Mouse (Mus musculus) ES-E14 (cell line): Measurements from ENCODE around the gene Olfr1495. TPM values are rescaled to one million over a fixed set of nuclear protein-coding genes. Genes with fewer than 3 reads are reported as not detected.
"Not testable (repeated sequence)": the region's sequence is repeated elsewhere in the genome, so short reads cannot be mapped to it uniquely, and the experiment has no call there.

ENCODE experiments used
- DNase-seq: peaks from one replicate; pipeline ENCODE4 v3.0.0-alpha.2; 2013; ENCODE audit warnings: low read depth, low spot score
- H3K27ac ChIP-seq: 2 replicates; pipeline ENCODE4 v1.5.1; 2012; ENCODE audit warnings: low read depth, mild to moderate bottlenecking, low read length, moderate library complexity, mixed read lengths; ENCODE audit not compliant: poor library complexity, insufficient read depth, severe bottlenecking
- H3K36me3 ChIP-seq: 2 replicates; pipeline ENCODE4 v1.6.1; 2012; ENCODE audit warnings: mild to moderate bottlenecking, low read length, moderate library complexity, mixed read lengths; ENCODE audit not compliant: control insufficient read depth, poor library complexity, insufficient read depth, severe bottlenecking
- H3K4me1 ChIP-seq, 2 experiments: fragments of 150-350 bp in 1 of 2; sonication (generic) in 1 of 2; 2 replicates each; pipeline ENCODE4 v1.6.1; 2012; ENCODE audit warnings: low read length in 2 of 2, mild to moderate bottlenecking in 1 of 2, mixed read lengths in 1 of 2; ENCODE audit not compliant: control insufficient read depth in 2 of 2, insufficient read depth in 2 of 2, poor library complexity in 1 of 2
- H3K4me3 ChIP-seq, 2 experiments: fragments of 150-350 bp in 1 of 2; sonication (generic) in 1 of 2; 2 replicates each; pipeline ENCODE4 v1.5.1; 2012; ENCODE audit warnings: low read length in 2 of 2, low read depth in 1 of 2, mild to moderate bottlenecking in 1 of 2, mixed read lengths in 1 of 2; ENCODE audit not compliant: insufficient read depth in 1 of 2, poor library complexity in 1 of 2, severe bottlenecking in 1 of 2
- H3K9ac ChIP-seq: 2 replicates; pipeline ENCODE4 v1.6.1; 2012; ENCODE audit warnings: low read depth, mild to moderate bottlenecking, low read length, mixed read lengths; ENCODE audit not compliant: poor library complexity, insufficient read depth, severe bottlenecking
- H3K9me3 ChIP-seq: fragments of 150-350 bp; sonication (generic); 2 replicates; pipeline ENCODE4 v1.6.1; 2012; ENCODE audit warnings: low read depth, mild to moderate bottlenecking, low read length; ENCODE audit not compliant: control insufficient read depth, insufficient read depth
- CHD2 ChIP-seq: IDR thresholded peaks from 2 replicates; pipeline ENCODE4 v1.6.1; 2014; ENCODE audit warnings: mild to moderate bottlenecking, low read depth, low read length, inconsistent platforms
- HCFC1 ChIP-seq: IDR thresholded peaks from 2 replicates; pipeline ENCODE4 v1.6.1; 2012; ENCODE audit warnings: low read length, inconsistent platforms, borderline replicate concordance; ENCODE audit not compliant: insufficient read depth
- MAFK ChIP-seq: IDR thresholded peaks from 2 replicates; pipeline ENCODE4 v1.6.1; 2014; ENCODE audit warnings: mild to moderate bottlenecking, low read depth, low read length, inconsistent platforms; ENCODE audit not compliant: insufficient read depth
- ZC3H11A ChIP-seq: IDR thresholded peaks from 2 replicates; pipeline ENCODE4 v1.6.1; 2012; ENCODE audit warnings: low read depth, mild to moderate bottlenecking, inconsistent platforms, low read length, borderline replicate concordance
- ZNF384 ChIP-seq: IDR thresholded peaks from 2 replicates; pipeline ENCODE4 v1.6.1; 2012; ENCODE audit warnings: low read depth, low read length, inconsistent platforms
- in situ Hi-C, 2 experiments: fragments of 600-800 bp; cut with MboI; formaldehyde crosslinking; loops; one replicate each; pipeline ENCODE4 v1.15.1; 2025; ENCODE audit warnings: low sequenced_read_pairs in 2 of 2, inconsistent platforms in 1 of 2; ENCODE audit not compliant: unreplicated experiment in 2 of 2
- total RNA-seq: library from RNA; depleted of rRNA; stranded (reverse); fragments of 300-350 nt; gene quantifications from 2 replicates; pipeline ENCODE4 v1.2.3, GENCODE M21; 2012

Gene Olfr1495
- total RNA-seq, 1 experiment = not detected

DNA sequence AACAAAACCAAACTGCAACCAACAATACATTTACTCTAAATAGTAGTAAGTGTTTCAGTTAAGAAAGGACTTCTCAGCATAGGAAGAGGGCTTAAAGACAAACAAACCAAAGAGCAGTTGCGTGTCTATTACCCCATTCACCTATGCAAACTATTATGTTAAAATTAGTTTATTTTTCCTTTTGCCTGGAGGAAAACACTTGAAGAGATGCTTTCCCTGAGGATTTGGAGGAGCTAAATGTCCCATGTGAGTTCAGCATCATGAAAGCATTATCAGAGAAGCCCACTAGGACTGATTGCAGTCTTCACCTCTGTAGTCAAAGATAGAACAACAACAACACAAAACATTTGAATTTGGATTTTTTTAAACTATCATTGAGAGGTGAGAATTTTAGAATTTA is 13.2 kb downstream of the Olfr1495 start, which contains the start of gene Olfr1496:
TSS of gene Olfr1496 (plus strand) at position 301 of the 400 bp plus-strand sequence.
- H3K4me3 ChIP-seq = no peak within 1 kb of the TSS
- no peaks in the 10 kb centered on the region for H3K4me1 ChIP-seq
- no peaks in the 10 kb centered on the region for H3K9me3 ChIP-seq
- TF ChIP-seq ZNF384 = no peak
- TF ChIP-seq MAFK = no peak
- no peak for TF ChIP-seq CHD2
- no peak for TF ChIP-seq HCFC1
- TF ChIP-seq ZC3H11A = no peak
- H3K36me3 ChIP-seq = no peaks in the 10 kb centered on the region
- in situ Hi-C loops = no loop called here
- H3K9ac ChIP-seq = no peak within 1 kb of the TSS
- no peak for DNase-seq
- no peak within 1 kb of the TSS for H3K27ac ChIP-seq

DNA sequence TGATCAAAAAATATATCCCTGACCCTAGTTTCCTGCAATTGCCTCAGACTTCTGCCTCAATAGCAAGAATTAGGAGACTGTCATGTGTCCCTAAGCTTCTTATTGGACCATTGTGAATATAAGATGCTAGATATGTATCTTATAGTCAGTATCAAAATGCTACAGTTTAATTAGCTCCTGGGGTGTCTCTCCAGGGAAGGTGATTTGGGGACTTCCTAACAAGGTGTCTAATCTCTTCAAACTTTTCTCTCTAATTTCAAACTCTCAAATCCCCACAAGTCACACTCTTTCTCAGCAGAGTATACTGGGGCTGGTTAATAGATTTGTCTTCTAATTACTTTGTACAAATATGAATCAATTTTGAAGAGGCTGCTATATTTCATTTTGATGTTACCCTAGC is 33.7 kb downstream of the Olfr1495 start, which contains the start of gene Olfr1497:
TSS of gene Olfr1497 (minus strand) at position 101 of the 400 bp plus-strand sequence.
- Histone ChIP-seq H3K4me3 (no peak within 1 kb of the TSS), H3K9ac (no peak within 1 kb of the TSS), H3K9me3 (no peaks in the 10 kb centered on the region), H3K27ac (no peak within 1 kb of the TSS), H3K36me3 (no peaks in the 10 kb centered on the region), H3K4me1 (no peaks in the 10 kb centered on the region; a peak in 1 of 4 replicates)
- TF ChIP-seq MAFK (no peak), ZNF384 (no peak), CHD2 (no peak), ZC3H11A (no peak), HCFC1 (no peak)
- in situ Hi-C loops = no loop called here
- DNase-seq = no peak

GRCm38 (mm10) chr19:13805486-13805885 is 41.1 kb downstream of the Olfr1495 start:
- H3K27ac ChIP-seq, H3K36me3 ChIP-seq, H3K4me3 ChIP-seq, H3K4me1 ChIP-seq, in situ Hi-C loops, H3K9me3 ChIP-seq, H3K9ac ChIP-seq: not testable (repeated sequence)
- peak; percentile 39 for DNase-seq
- TF ChIP-seq CHD2 = 0 out of 2 replicates have a peak, but pooled peaks have one; percentile 11

- H3K4me3 ChIP-seq = no peak overlapping the region
- H3K9ac ChIP-seq = no peak overlapping the region
- TF ChIP-seq CHD2 (no peak), ZC3H11A (peak; percentile 90; the same call in 1 of the 2 replicates), ZNF384 (no peak)
- in situ Hi-C loops = no loop called here
- no peaks in the 10 kb centered on the region for H3K9me3 ChIP-seq
- H3K36me3 ChIP-seq = no peaks in the 10 kb centered on the region
- no peaks in the 10 kb centered on the region for H3K4me1 ChIP-seq
- no peak for DNase-seq
- H3K27ac ChIP-seq = no peak overlapping the region
Observed at GRCm38 (mm10) chr19:13812823-13813222, 48.4 kb downstream of the Olfr1495 start.

GRCm38 (mm10) chr19:13818827-13819226 is 54.4 kb downstream of the Olfr1495 start:
- Histone ChIP-seq H3K4me3 (no peak overlapping the region), H3K27ac (no peak overlapping the region), H3K4me1 (no peaks in the 10 kb centered on the region), H3K36me3 (no peaks in the 10 kb centered on the region), H3K9me3 (no peaks in the 10 kb centered on the region), H3K9ac (no peak overlapping the region)
- in situ Hi-C loops = no loop called here
- DNase-seq = peak; percentile 30
- TF ChIP-seq ZC3H11A (peak; percentile 30; the same call in 1 of the 2 replicates), MAFK (no peak)
